Mouse (Mus musculus) kidney, embryonic 14.5 days (tissue): ENCODE results near the gene Ptgir. TPM values are rescaled to one million over a fixed set of nuclear protein-coding genes. Genes with fewer than 3 reads are reported as not detected.

Experiments used
- ATAC-seq: fragments of 200-750 bp; cut with Nextera tagmentation; 2 replicates; pipeline ENCODE4 v1.8.0; 2017; ENCODE audit warnings: moderate number of reproducible peaks, mild to moderate bottlenecking, moderate TSS enrichment, moderate library complexity; ENCODE audit not compliant: low FRiP score, low TSS enrichment
- H3K27ac ChIP-seq: fragments of 300-500 bp; sonication (generic); 2 replicates; pipeline ENCODE4 v1.5.1; 2014; ENCODE audit warnings: low read depth, mild to moderate bottlenecking, low read length, moderate library complexity, mixed read lengths
- H3K27me3 ChIP-seq: fragments of 300-500 bp; sonication (generic); 2 replicates; pipeline ENCODE4 v1.6.1; 2014; ENCODE audit warnings: mild to moderate bottlenecking, low read length; ENCODE audit not compliant: control insufficient read depth, insufficient read depth
- H3K36me3 ChIP-seq: fragments of 300-500 bp; sonication (generic); 2 replicates; pipeline ENCODE4 v1.6.1; 2014; ENCODE audit warnings: low read length, mixed read lengths; ENCODE audit not compliant: control insufficient read depth, insufficient read depth
- H3K4me1 ChIP-seq: fragments of 300-500 bp; sonication (generic); 2 replicates; pipeline ENCODE4 v1.6.1; 2014; ENCODE audit warnings: low read length, mixed read lengths; ENCODE audit not compliant: control insufficient read depth, insufficient read depth
- H3K4me2 ChIP-seq: fragments of 300-500 bp; sonication (generic); replicated peaks from 2 replicates; pipeline ENCODE4 v1.6.1; 2014; ENCODE audit warnings: low read depth, mild to moderate bottlenecking, low read length
- H3K4me3 ChIP-seq: fragments of 300-500 bp; sonication (generic); 2 replicates; pipeline ENCODE4 v1.5.1; 2014; ENCODE audit warnings: mild to moderate bottlenecking, low read length
- H3K9ac ChIP-seq: fragments of 300-500 bp; sonication (generic); 2 replicates; pipeline ENCODE4 v1.6.1; 2014; ENCODE audit warnings: low read depth, mild to moderate bottlenecking, low read length, moderate library complexity
- H3K9me3 ChIP-seq: fragments of 300-500 bp; sonication (generic); 2 replicates; pipeline ENCODE4 v1.6.1; 2016; ENCODE audit warnings: low read length; ENCODE audit not compliant: control insufficient read depth
- WGBS: fragments of 180-500 bp; shearing (Covaris S2); extraction: QIAGEN DNeasy Blood & Tissue Kit; methylation state at CpG from one replicate; pipeline ENCODE4 v1.1.7; 2014; 5-methylcytosine and 5-hydroxymethylcytosine counted together
- polyA plus RNA-seq: library from polyadenylated mRNA; unstranded; fragments of >200 nt; fragmentation: Nextera tagmentation; extraction: Ambion mirVana; gene quantifications from 2 replicates; pipeline ENCODE4 v1.2.1, GENCODE M21; 2014

The Ptgir gene
- polyA plus RNA-seq, result 0.67 and 1.4 TPM in 2 replicates

DNA sequence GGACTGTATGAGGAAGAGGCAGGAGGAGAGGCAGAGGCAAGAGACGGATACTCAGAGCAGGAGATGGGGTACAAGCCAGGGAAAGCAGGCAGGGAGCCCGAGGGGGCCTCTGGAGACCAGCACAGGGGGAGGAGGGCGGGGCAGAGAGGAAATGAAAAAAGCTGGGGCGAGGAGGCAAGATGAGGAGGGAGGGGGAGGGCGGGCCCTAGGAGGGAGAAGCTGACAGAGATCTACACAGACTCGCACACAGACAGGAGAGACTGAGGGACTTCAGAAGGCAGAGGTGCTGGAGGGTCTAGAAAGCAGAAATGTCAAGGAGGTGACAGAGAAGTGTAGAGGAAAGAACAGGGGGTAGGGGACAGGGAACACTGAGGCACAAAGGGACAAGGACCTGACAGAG is at the start of gene Ptgir:
Gene Ptgir, plus strand, starts transcription at position 210 of the 400 bp plus-strand sequence.
- H3K4me1 ChIP-seq, result peaks cover 52% of the 10 kb centered on the region
- H3K27me3 ChIP-seq, result no peaks in the 10 kb centered on the region
- H3K27ac ChIP-seq, result peak within 1 kb of the TSS; percentile 44

DNA sequence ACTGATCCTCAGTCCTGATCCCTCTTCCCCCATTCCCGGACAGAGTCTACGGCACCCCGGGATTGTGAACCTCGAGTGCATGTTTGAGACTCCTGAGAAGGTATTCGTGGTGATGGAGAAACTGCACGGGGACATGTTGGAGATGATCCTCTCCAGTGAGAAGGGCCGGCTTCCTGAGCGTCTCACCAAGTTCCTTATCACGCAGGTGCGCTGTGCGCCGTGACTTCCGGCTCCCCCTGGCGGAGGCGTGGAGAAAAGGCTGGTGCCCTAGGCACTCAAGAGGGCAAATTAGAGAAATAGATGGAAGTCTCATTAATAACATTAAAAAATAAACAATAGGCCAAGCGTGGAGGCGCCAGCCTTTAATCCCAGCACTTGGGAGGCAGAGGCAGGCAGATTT is 48.0 kb upstream of the Ptgir start:
- Histone ChIP-seq H3K9me3 (no peaks in the 10 kb centered on the region), H3K4me2 (no peak overlapping the region), H3K4me1 (no peaks in the 10 kb centered on the region), H3K4me3 (no peak overlapping the region), H3K27ac (no peak overlapping the region), H3K9ac (no peak overlapping the region), H3K36me3 (peaks cover 42% of the 10 kb centered on the region), H3K27me3 (no peaks in the 10 kb centered on the region)
- 15% methylated on average over 17 of the region's 17 CpGs for WGBS
- no peak for ATAC-seq

More for the DNA sequence above, at the start of gene Ptgir:
- 12% methylated on average over 6 of the region's 6 CpGs for WGBS
- no peaks in the 10 kb centered on the region for H3K36me3 ChIP-seq
- H3K9ac ChIP-seq, result no peak within 1 kb of the TSS
- no peaks in the 10 kb centered on the region for H3K9me3 ChIP-seq
- ATAC-seq, result no peak
- H3K4me3 ChIP-seq, result no peak within 1 kb of the TSS
- 0 out of 2 replicates have a peak within 1 kb of the TSS, but pooled peaks have one; percentile 3 for H3K4me2 ChIP-seq

DNA sequence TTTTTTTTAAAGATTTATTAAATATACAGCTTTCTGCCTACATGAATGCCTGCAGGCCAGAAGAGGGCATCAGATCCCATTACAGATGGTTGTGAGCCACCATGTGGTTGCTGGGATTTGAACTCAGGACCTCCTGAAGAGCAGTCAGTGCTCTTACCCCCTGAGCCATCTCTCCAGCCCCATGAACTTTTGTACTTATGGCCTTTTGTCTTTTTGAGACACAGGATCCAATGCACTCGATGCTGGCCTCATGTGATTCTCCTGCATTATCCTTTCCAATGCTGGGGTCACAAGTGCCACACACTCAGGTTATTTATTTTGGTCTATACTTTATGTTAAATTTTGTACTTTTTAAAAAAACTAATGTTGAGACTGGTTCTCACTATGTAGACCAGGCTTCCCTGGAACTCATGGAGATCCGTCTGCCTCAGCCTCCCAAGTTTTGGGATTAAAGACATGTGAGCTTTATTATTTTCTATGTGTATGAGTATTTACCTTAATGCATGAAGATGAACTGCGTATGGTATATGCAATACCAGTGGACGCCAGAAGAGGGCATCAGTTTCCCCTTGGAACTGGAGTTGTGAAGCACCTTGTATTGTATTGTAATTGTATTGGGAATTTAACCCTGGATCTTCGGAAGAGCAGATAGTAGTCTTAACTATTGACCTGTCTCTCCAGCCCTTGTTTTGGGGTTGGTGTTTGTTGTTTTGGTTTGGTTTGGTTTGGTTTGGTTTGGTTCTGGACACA is 46.2 kb upstream of the Ptgir start:
- no peak for ATAC-seq
- Histone ChIP-seq H3K4me2 (no peak overlapping the region), H3K4me3 (no peak overlapping the region), H3K27ac (no peak overlapping the region), H3K27me3 (no peaks in the 10 kb centered on the region), H3K36me3 (peaks cover 39% of the 10 kb centered on the region), H3K9me3 (no peaks in the 10 kb centered on the region), H3K4me1 (no peaks in the 10 kb centered on the region), H3K9ac (no peak overlapping the region)
- 38% methylated on average over 5 of the region's 5 CpGs for WGBS

DNA sequence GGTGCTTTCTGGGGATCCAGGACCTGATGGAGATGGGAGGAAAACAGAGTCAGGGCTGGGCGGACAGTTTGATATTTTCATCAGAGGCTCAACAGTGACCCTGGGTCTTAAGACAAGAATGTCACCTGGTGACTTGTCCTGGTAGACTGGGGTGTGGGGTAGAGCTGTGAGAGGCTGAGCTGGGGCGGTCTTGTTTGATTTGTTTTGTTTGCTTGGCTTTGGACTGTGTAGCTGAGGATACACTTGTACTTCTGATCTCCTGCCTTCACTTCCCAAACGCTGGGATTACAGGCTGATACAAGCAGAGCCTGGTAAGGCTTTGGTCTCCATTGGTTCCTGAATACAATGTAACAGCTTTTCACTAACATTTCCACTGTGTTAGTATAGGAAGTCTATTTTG is 38.8 kb upstream of the Ptgir start:
- Histone ChIP-seq H3K9ac (no peak overlapping the region), H3K4me3 (no peak overlapping the region), H3K36me3 (peaks cover 19% of the 10 kb centered on the region; the same call in 1 of the 2 replicates), H3K27ac (no peak overlapping the region), H3K4me1 (0 out of 2 replicates have a peak, but pooled peaks cover 3% of the 10 kb centered on the region), H3K9me3 (no peaks in the 10 kb centered on the region), H3K4me2 (no peak overlapping the region), H3K27me3 (no peaks in the 10 kb centered on the region)
- ATAC-seq, result no peak
- 81% methylated on average over 3 of the region's 3 CpGs for WGBS

DNA sequence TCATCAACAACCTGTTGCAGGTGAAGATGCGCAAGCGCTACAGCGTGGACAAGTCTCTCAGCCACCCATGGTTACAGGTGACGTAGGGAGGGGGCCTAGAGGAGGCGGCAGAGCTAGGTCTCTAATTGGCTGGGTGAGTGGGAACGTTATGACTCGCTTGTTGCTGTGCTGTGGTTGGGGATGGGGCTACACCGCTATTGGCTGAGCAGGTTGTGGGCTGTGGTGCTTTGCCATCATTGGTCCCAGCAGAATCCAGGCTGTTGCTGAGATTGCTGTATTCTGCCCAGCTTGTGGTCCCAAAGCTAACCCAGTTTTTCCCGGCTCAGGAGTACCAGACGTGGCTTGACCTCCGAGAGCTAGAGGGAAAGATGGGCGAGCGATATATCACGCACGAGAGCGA is 36.8 kb upstream of the Ptgir start:
- no peak overlapping the region for H3K9ac ChIP-seq
- H3K27ac ChIP-seq, result no peak overlapping the region
- H3K27me3 ChIP-seq, result no peaks in the 10 kb centered on the region
- WGBS, result 15% methylated on average over 16 of the region's 16 CpGs
- peaks cover 11% of the 10 kb centered on the region; the same call in 1 of the 2 replicates for H3K36me3 ChIP-seq
- H3K4me1 ChIP-seq, result 0 out of 2 replicates have a peak, but pooled peaks cover 3% of the 10 kb centered on the region
- H3K9me3 ChIP-seq, result no peaks in the 10 kb centered on the region
- H3K4me3 ChIP-seq, result peak overlapping the region; percentile 16; the same call in 1 of the 2 replicates
- peak; percentile 94 for ATAC-seq
- H3K4me2 ChIP-seq, result peak overlapping the region; percentile 41; the same call in 1 of the 2 replicates

DNA sequence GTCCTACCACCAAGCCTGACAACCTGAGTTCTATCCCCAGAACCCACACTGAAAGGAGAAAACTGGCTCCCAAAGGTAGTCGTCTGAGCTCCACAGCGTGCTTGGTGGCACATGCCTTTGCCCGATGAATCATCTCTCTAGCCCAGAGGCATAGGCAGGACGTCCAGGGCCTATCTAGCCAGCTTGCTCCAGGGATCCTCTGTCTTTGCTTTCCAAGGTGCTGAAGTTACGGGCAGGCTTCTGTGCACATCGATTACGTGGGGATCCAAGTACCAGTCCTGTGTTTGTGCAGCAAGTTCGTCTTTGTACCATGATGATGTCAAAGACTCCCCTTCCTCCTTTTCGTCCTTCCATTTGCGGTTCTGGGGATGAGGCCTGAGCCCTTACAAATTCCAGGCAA is 34.7 kb upstream of the Ptgir start:
- H3K9ac ChIP-seq, result no peak overlapping the region
- H3K36me3 ChIP-seq, result no peaks in the 10 kb centered on the region; the same call in 1 of the 2 replicates
- H3K4me3 ChIP-seq, result no peak overlapping the region
- no peak overlapping the region for H3K27ac ChIP-seq
- H3K4me2 ChIP-seq, result no peak overlapping the region
- ATAC-seq, result no peak
- H3K4me1 ChIP-seq, result 0 out of 2 replicates have a peak, but pooled peaks cover 3% of the 10 kb centered on the region
- H3K27me3 ChIP-seq, result no peaks in the 10 kb centered on the region
- WGBS, result 82% methylated on average over 10 of the region's 10 CpGs
- H3K9me3 ChIP-seq, result no peaks in the 10 kb centered on the region

DNA sequence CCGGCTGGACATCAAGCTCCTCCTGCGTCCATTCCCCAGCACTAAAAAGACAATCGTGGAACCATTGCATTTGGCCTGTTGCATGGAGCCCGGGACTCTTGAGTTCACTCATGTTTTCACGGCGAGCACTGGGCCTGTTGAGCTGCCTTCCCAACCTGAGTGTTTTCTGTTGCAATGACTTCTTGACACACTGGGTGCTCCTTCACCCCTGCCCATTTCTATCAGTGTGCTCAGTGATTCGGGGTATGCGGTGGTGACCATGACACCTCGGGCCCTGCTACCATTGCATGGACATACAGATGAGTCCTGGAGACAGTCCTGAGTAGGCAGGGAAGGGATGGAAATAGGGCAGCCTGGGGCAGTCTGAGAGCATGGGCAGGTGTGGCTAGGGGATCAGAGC is 33.8 kb upstream of the Ptgir start:
- Histone ChIP-seq H3K4me1 (0 out of 2 replicates have a peak, but pooled peaks cover 3% of the 10 kb centered on the region), H3K9me3 (no peaks in the 10 kb centered on the region), H3K4me2 (no peak overlapping the region), H3K9ac (no peak overlapping the region), H3K27me3 (no peaks in the 10 kb centered on the region), H3K36me3 (no peaks in the 10 kb centered on the region; the same call in 1 of the 2 replicates), H3K27ac (no peak overlapping the region), H3K4me3 (no peak overlapping the region)
- WGBS, result 91% methylated on average over 9 of the region's 9 CpGs
- ATAC-seq, result no peak

DNA sequence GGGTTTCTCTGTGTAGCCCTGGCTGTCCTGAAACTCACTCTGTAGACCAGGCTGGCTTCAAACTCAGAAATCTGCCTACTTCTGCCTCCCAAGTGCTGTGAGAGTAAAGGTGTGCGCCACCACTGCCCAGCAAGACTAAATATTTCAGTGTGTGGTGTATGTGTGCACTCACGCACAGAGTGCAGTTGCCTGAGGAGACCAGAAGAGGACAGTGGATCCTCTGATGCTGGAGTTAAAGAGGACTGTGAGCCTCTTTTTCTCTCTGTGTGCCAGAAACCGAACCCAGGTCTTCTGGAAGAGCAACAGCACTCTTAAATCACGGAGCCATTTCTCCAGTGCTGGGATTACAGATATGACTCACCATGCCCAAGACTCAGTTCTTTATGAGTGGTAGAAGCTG is 32.9 kb upstream of the Ptgir start:
- no peak for ATAC-seq
- Histone ChIP-seq H3K36me3 (no peaks in the 10 kb centered on the region; the same call in 1 of the 2 replicates), H3K9ac (no peak overlapping the region), H3K27ac (no peak overlapping the region), H3K4me1 (0 out of 2 replicates have a peak, but pooled peaks cover 3% of the 10 kb centered on the region), H3K9me3 (no peaks in the 10 kb centered on the region), H3K4me3 (no peak overlapping the region), H3K4me2 (no peak overlapping the region), H3K27me3 (no peaks in the 10 kb centered on the region)
- 90% methylated on average over 4 of the region's 4 CpGs for WGBS

DNA sequence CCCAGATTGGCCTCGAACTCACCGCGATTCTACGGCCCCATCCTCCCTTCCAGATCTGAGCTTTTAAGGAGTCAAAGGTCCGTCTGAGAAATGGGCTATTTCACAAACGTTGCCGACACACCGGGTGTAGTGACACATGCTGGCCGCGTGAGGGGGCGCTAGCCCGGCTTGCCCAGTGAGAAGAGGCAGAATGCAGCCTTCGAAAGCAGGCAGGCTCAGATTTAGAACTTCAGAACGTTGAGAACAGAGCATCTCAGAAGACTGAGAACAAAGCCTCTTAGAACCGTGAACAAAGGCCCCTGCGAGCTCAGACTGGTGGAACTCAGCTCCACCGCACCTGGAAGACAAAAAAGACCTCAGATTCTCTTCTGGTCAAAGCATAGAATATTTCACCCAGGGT is 32.1 kb upstream of the Ptgir start:
- ATAC-seq, result no peak
- 4% methylated on average over 17 of the region's 17 CpGs for WGBS

More for the DNA sequence above, 32.1 kb upstream of the Ptgir start:
- Histone ChIP-seq H3K4me2 (peak overlapping the region; percentile 43), H3K4me3 (peak overlapping the region; percentile 33), H3K36me3 (no peaks in the 10 kb centered on the region; the same call in 1 of the 2 replicates), H3K9ac (no peak overlapping the region; the same call in 1 of the 2 replicates), H3K4me1 (0 out of 2 replicates have a peak, but pooled peaks cover 3% of the 10 kb centered on the region), H3K9me3 (no peaks in the 10 kb centered on the region), H3K27ac (peak overlapping the region; percentile 92), H3K27me3 (no peaks in the 10 kb centered on the region)
